Mouse (Mus musculus) forebrain, embryonic 15.5 days (tissue): ENCODE measurements around the gene Fhdc1. TPM values are rescaled to one million over a fixed set of nuclear protein-coding genes. Genes with fewer than 3 reads are reported as not detected.
A peak's percentile ranks its signal among the peaks of the same experiment; 100 is the strongest.

Experiments
- ATAC-seq: fragments of 200-750 bp; cut with Nextera tagmentation; replicated peaks from 2 replicates; pipeline ENCODE4 v1.8.0; 2017; ENCODE audit warnings: mild to moderate bottlenecking, moderate TSS enrichment, moderate library complexity
- H3K27ac ChIP-seq: fragments of 300-500 bp; sonication (generic); replicated peaks from 2 replicates; pipeline ENCODE4 v1.5.1; 2015; ENCODE audit warnings: mild to moderate bottlenecking, inconsistent platforms
- H3K27me3 ChIP-seq: fragments of 300-500 bp; sonication (generic); 2 replicates; pipeline ENCODE4 v1.6.1; 2015; ENCODE audit warnings: inconsistent platforms
- H3K36me3 ChIP-seq: fragments of 300-500 bp; sonication (generic); 2 replicates; pipeline ENCODE4 v1.6.1; 2015; ENCODE audit warnings: mild to moderate bottlenecking, inconsistent platforms
- H3K4me1 ChIP-seq: fragments of 300-500 bp; sonication (generic); 2 replicates; pipeline ENCODE4 v1.6.1; 2015; ENCODE audit warnings: inconsistent platforms
- H3K4me2 ChIP-seq: fragments of 300-500 bp; sonication (generic); replicated peaks from 2 replicates; pipeline ENCODE4 v1.6.1; 2015; ENCODE audit warnings: mild to moderate bottlenecking, inconsistent platforms
- H3K4me3 ChIP-seq: fragments of 300-500 bp; sonication (generic); 2 replicates; pipeline ENCODE4 v1.5.1; 2015; ENCODE audit warnings: mild to moderate bottlenecking, inconsistent platforms
- H3K9ac ChIP-seq: fragments of 300-500 bp; sonication (generic); replicated peaks from 2 replicates; pipeline ENCODE4 v1.6.1; 2015; ENCODE audit warnings: mild to moderate bottlenecking, inconsistent platforms
- H3K9me3 ChIP-seq: fragments of 300-500 bp; sonication (generic); 2 replicates; pipeline ENCODE4 v1.6.1; 2016; ENCODE audit warnings: inconsistent platforms
- WGBS: fragments of 180-500 bp; shearing (Covaris S2); methylation state at CpG from one replicate; pipeline ENCODE4 v1.1.7; 2015; ENCODE audit warnings: mixed read lengths; 5-methylcytosine and 5-hydroxymethylcytosine counted together
- polyA plus RNA-seq: library from polyadenylated mRNA; unstranded; fragments of >200 nt; fragmentation: Nextera tagmentation; extraction: Ambion mirVana; gene quantifications from 2 replicates; pipeline ENCODE4 v1.2.1, GENCODE M21; 2015

Gene Fhdc1
- polyA plus RNA-seq, 1 experiment from 2014 or later: 1.7 TPM

DNA sequence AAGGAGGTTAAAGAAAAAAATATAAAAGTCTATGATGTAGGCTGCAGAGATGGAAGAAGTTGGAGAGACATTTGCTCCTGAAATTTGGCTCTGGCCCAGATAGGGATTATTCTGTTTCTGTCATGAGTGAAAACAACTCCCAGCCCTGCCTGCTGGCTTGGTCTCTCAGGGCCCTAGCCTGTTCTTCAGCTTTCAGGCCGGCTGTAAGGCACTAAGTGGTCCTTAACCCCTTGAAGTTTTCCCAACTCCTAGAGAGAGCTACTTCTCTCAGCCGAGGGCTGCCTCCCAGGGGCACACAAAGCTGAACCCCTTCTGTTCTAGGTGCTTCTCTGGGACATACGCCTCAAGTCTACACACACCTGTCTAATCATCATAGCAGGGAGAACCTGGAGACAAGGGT, 7.7 kb downstream of the Fhdc1 start:
- no peak for ATAC-seq

DNA sequence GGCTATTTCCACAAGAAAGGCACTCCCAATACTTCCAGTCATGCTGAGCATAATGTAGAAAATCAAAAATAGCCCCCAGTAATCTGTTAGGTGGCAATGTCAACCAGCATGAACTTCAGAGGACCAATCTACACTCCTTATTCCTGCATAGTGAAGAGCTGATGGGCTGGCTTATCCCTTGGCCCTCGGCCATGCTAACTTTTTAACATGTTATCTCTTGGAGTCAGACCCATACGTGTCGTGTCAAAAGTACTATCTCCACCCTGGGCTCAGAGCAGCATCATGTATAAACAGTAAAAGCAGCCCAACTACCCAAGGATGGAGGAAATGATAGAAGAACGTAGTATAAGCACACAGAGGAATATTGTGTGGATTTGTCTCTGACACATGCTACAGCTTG, 9.1 kb downstream of the Fhdc1 start:
- Histone ChIP-seq H3K4me1 (no peaks in the 10 kb centered on the region), H3K9me3 (no peaks in the 10 kb centered on the region), H3K36me3 (no peaks in the 10 kb centered on the region), H3K9ac (no peak overlapping the region), H3K27ac (no peak overlapping the region), H3K4me3 (no peak overlapping the region), H3K4me2 (no peak overlapping the region), H3K27me3 (no peaks in the 10 kb centered on the region)
- no peak for ATAC-seq
- WGBS: 90% methylated on average over 4 of the region's 4 CpGs

More for the DNA sequence above, 7.7 kb downstream of the Fhdc1 start:
- Histone ChIP-seq H3K4me1 (no peaks in the 10 kb centered on the region), H3K9ac (no peak overlapping the region), H3K27me3 (0 out of 2 replicates have a peak, but pooled peaks cover 8% of the 10 kb centered on the region), H3K4me2 (no peak overlapping the region), H3K36me3 (no peaks in the 10 kb centered on the region), H3K27ac (no peak overlapping the region), H3K4me3 (no peak overlapping the region), H3K9me3 (no peaks in the 10 kb centered on the region)
- 44% methylated on average over 3 of the region's 3 CpGs for WGBS

DNA sequence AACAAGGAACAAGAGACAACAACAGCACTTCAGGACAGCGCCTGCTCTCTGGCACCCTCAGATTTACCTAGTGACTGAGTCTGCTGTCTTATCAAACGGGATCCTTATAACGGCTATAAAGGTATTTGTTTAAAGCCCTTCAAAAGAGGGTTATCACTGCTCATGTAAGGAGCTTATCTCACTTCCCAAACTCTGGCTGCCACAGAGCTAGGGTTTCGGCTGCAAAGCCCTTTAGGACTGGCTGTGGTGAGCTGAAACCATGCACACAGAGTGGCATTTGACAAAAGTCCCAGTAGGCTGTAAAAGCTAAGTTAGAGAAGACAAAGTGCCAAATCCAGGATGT, 12.1 kb downstream of the Fhdc1 start:
- H3K9ac ChIP-seq: no peak overlapping the region
- 37% methylated on average over 4 of the region's 4 CpGs for WGBS
- no peak for ATAC-seq
- no peaks in the 10 kb centered on the region for H3K36me3 ChIP-seq
- no peaks in the 10 kb centered on the region for H3K4me1 ChIP-seq
- no peak overlapping the region for H3K4me3 ChIP-seq
- H3K27ac ChIP-seq: no peak overlapping the region
- H3K27me3 ChIP-seq: no peaks in the 10 kb centered on the region
- H3K4me2 ChIP-seq: no peak overlapping the region
- no peaks in the 10 kb centered on the region for H3K9me3 ChIP-seq

DNA sequence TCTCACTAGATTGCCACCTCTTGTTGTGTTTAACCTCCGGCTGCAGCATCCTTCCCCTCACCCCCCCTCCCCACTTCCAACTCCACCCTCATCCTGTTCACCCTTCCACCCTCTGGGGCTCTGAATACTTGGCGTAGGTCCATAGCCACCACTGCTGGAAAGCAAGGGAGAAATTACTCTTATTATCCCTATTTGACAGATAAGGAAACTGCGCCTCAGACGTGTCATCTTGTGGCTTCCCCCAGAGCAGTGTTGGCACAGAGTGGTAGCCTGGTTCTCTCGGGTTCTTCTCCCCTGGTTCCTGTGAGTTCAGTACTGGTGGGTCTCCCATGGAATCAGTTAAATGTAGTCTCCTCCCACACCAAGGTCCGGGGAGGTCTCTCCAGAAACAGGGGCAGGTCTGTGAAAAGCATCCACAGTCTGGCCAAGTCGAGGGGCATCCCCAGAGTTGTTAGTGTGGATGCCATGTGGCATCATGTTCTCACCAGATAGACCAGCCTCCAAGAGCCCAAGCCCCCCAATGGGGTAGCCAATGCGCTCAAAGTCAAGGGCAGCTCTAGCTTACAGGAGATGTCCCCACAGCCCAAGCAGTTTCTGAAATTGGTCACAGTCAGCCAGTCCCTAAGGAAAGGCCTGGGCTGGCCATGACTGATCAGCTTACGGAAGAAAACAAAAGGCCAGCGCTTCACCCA, 12.7 kb downstream of the Fhdc1 start:
- Histone ChIP-seq H3K4me1 (no peaks in the 10 kb centered on the region), H3K9me3 (no peaks in the 10 kb centered on the region), H3K9ac (no peak overlapping the region), H3K27me3 (no peaks in the 10 kb centered on the region), H3K4me2 (no peak overlapping the region), H3K4me3 (no peak overlapping the region), H3K27ac (no peak overlapping the region), H3K36me3 (no peaks in the 10 kb centered on the region)
- 53% methylated on average over 10 of the region's 10 CpGs for WGBS
- ATAC-seq: no peak

DNA sequence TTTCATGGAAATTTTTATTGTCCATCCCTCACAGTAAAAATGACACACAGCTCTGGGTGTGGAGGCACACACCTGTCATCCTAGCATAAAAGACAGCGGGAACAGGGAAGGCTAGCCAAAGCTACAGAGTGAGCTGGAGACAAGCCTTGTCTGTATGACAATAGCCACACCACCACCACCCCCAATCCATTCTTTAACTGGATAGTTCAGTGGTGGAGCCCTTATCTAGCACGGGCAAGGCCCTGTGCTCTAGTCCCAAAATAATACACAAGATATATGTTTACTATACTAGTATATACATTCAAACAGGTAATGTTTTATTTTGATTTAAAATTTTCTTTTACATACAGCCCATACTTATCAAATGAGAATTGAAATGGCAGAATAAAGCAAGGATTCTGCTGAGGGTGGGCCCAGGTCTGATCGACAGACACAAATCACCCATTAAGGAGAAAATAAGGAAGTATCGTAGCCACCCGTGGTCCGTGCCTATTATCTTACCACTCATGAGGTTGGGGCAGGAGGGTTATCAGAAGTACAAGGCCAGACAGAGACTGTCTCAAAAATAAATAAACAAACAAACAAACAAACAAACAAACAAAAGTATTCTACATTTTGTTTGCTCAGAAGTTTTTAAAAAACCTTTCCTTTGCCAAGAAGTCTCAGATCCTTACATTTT, 14.3 kb downstream of the Fhdc1 start:
- no peak for ATAC-seq
- H3K27ac ChIP-seq: no peak overlapping the region
- H3K27me3 ChIP-seq: no peaks in the 10 kb centered on the region
- H3K9me3 ChIP-seq: no peaks in the 10 kb centered on the region
- H3K4me2 ChIP-seq: no peak overlapping the region
- H3K4me1 ChIP-seq: no peaks in the 10 kb centered on the region
- no peak overlapping the region for H3K4me3 ChIP-seq
- no peaks in the 10 kb centered on the region for H3K36me3 ChIP-seq
- 78% methylated on average over 6 of the region's 6 CpGs for WGBS
- H3K9ac ChIP-seq: no peak overlapping the region

DNA sequence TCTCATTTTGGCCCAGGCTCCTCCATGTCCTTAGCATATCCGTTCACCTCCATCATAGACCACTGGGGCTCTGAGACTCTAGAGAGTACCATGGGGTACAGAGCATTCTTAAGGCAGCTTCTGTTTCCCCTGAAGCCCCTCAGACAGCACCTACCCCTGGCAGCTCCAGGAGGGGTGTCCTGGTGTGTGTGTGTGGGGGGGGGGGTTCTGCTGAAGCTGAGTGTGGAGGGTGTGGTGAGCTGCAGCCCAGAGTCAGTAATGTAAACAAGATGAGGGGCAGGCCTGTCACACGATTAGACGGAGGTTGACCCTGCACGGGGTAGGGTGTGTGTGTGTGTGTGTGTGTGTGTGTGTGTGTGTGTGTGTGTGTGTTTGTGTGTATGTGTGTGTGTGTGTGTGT, 18.5 kb downstream of the Fhdc1 start:
- Histone ChIP-seq H3K9me3 (no peaks in the 10 kb centered on the region), H3K4me3 (no peak overlapping the region), H3K27ac (no peak overlapping the region), H3K4me1 (peaks cover 5% of the 10 kb centered on the region; the same call in 1 of the 2 replicates), H3K9ac (no peak overlapping the region), H3K36me3 (no peaks in the 10 kb centered on the region), H3K4me2 (no peak overlapping the region), H3K27me3 (no peaks in the 10 kb centered on the region)
- 35% methylated on average over 4 of the region's 4 CpGs for WGBS
- 0 out of 2 replicates have a peak, but pooled peaks have one; percentile 4 for ATAC-seq

DNA sequence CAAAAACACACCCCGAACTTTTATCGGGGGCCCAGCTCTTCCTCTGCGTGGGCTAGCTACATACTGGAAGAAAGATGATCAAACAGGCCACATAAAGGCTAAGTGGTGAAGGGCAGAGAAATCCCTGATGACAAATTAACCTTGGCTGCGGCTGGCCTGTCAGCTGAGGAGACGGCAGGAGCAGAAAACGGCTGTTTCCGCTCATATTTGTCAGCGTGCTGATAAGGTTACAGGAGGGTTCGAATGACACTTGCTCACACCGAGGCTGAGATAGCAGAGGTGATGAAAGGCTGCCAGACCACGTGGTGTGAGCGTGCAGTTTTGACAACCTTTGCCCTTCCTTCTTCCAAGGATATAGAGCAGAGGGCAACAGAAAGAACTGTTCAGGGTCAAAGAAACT, 19.3 kb downstream of the Fhdc1 start:
- WGBS: 49% methylated on average over 12 of the region's 12 CpGs
- ATAC-seq: no peak

DNA sequence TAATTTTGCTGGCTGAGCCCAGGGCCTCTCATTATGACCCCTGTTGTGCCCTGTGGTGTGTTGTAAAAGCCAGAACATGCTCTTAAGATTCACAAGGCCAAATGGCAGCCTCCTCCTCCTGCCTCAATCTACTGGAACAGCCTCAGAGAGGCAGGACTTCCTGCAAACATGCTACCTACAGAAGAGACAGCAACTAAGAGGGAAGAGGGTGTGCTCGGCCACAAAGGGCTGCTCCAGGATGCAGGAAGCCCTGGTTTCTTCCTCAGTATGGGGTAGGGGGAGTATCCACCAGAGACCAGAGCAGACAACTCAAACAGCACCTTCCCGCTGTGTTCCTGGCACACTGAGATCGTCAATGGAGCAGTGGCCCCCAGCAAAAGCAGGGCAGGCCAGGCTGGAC, 19.7 kb downstream of the Fhdc1 start:
- no peak overlapping the region for H3K4me3 ChIP-seq
- H3K36me3 ChIP-seq: no peaks in the 10 kb centered on the region
- H3K9ac ChIP-seq: no peak overlapping the region
- no peak overlapping the region for H3K4me2 ChIP-seq
- 41% methylated on average over 3 of the region's 3 CpGs for WGBS
- H3K27ac ChIP-seq: no peak overlapping the region
- no peaks in the 10 kb centered on the region for H3K9me3 ChIP-seq
- no peaks in the 10 kb centered on the region for H3K27me3 ChIP-seq
- ATAC-seq: no peak
- H3K4me1 ChIP-seq: peaks cover 5% of the 10 kb centered on the region; the same call in 1 of the 2 replicates

More for the DNA sequence above, 19.3 kb downstream of the Fhdc1 start:
- Histone ChIP-seq H3K36me3 (no peaks in the 10 kb centered on the region), H3K9me3 (no peaks in the 10 kb centered on the region), H3K4me2 (no peak overlapping the region), H3K27me3 (no peaks in the 10 kb centered on the region), H3K4me1 (peaks cover 5% of the 10 kb centered on the region; the same call in 1 of the 2 replicates), H3K9ac (no peak overlapping the region), H3K27ac (no peak overlapping the region), H3K4me3 (no peak overlapping the region)

DNA sequence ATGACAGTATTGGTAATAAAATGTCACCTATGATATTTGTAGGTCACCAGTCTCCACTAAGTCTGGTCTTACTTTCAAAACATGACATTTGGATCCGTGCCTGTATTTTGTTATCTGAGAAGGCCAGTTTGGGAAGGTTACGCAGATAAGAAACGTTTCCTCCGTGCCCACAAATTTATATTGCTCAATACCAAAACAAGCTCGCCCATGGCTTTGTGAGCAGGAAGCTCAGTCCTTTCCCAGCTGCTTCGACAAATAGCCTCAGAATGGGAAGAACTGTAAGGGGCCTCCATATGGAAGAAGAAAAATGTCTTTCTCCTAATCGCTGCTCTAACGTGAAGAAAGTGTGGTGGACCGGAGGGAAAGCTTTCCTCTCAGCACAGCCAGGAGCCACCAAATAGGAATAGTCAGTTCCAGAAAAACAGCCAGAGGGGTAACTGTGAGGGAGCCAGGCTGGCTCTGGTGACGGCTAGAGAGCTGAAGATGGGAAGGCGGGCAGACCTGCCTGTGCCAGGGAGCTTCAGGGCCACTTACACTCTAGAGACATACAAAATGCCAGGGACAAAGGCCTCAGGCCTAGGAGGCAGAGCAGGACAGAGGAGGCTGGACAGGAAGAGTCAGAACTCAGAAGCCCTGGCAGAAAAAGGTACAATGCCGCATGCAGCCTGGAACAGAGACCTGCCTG, 24.4 kb downstream of the Fhdc1 start:
- 85% methylated on average over 12 of the region's 12 CpGs for WGBS
- ATAC-seq: no peak
- no peaks in the 10 kb centered on the region for H3K27me3 ChIP-seq
- H3K9ac ChIP-seq: no peak overlapping the region
- H3K4me1 ChIP-seq: peaks cover 5% of the 10 kb centered on the region; the same call in 1 of the 2 replicates
- H3K4me2 ChIP-seq: no peak overlapping the region
- no peak overlapping the region for H3K27ac ChIP-seq
- no peak overlapping the region for H3K4me3 ChIP-seq
- H3K9me3 ChIP-seq: no peaks in the 10 kb centered on the region
- no peaks in the 10 kb centered on the region for H3K36me3 ChIP-seq

DNA sequence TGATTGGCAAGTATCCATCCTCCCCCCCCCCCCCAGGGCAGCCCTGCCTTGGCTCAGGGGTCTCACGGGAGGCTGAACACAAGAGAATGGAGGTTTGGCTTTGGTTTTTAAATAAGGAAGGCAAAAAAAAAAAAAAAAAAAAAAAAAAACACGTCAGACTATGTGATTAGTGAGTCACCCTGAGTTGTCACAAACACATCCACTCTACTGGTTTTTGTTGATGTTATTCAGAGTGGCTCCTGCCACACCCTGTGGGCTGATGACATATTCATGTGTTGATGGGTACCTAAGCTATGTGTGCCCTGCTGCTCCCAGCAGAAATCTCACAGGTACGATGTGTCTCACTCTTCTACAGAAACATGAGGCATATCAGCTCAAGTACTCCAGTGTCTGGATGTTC, 29.6 kb downstream of the Fhdc1 start:
- H3K36me3 ChIP-seq: no peaks in the 10 kb centered on the region
- no peak overlapping the region for H3K4me2 ChIP-seq
- no peaks in the 10 kb centered on the region for H3K9me3 ChIP-seq
- H3K4me3 ChIP-seq: no peak overlapping the region
- H3K27me3 ChIP-seq: no peaks in the 10 kb centered on the region
- ATAC-seq: no peak
- H3K9ac ChIP-seq: no peak overlapping the region
- WGBS: 43% methylated on average over 3 of the region's 3 CpGs
- no peak overlapping the region for H3K27ac ChIP-seq
- H3K4me1 ChIP-seq: no peaks in the 10 kb centered on the region

DNA sequence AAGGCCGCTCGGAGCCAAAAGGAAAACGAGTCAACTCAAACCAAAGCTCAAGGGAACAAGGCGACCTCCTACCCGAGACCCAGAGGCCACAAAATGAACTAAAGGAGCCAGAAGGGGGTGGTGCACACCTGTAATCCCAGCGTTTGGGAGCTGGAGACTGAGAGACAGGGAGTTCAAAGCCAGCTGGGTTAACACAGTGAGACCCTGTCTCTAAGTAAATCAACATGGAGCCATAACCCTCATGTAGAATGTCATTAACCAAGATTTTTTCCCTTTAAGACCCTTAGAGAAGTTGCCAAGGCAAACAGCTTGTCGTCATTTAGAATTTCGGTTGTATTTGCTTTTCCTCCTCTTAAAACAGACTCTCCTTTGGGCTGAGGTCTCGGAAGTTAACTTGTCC, 31.2 kb downstream of the Fhdc1 start:
- Histone ChIP-seq H3K4me1 (no peaks in the 10 kb centered on the region), H3K36me3 (no peaks in the 10 kb centered on the region), H3K9ac (no peak overlapping the region), H3K27ac (no peak overlapping the region), H3K4me3 (no peak overlapping the region), H3K27me3 (no peaks in the 10 kb centered on the region), H3K9me3 (no peaks in the 10 kb centered on the region), H3K4me2 (no peak overlapping the region)
- no peak for ATAC-seq
- 86% methylated on average over 9 of the region's 9 CpGs for WGBS

DNA sequence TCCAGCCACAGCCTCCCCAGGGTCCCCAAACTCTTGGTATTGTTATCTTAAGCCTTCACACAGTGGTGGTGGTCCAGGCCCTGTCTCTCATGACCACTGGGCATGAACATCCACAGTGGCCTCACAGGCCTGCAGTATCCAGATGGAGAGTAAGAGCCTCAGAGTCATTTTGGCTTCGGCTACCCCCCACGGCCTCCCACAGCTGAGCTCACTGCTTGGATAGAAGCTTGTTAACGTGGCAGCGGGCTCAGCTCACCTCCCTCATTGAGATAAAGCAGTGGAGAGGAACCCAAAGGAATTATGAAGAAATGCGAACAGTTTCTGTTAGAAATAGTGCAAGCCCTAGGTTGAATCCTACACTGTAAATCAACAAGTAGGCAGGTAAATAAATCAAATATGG, 32.4 kb downstream of the Fhdc1 start:
- H3K9me3 ChIP-seq: no peaks in the 10 kb centered on the region
- no peak overlapping the region for H3K4me3 ChIP-seq
- no peaks in the 10 kb centered on the region for H3K36me3 ChIP-seq
- no peak overlapping the region for H3K4me2 ChIP-seq
- no peak for ATAC-seq
- H3K27me3 ChIP-seq: no peaks in the 10 kb centered on the region
- no peaks in the 10 kb centered on the region for H3K4me1 ChIP-seq
- 64% methylated on average over 5 of the region's 5 CpGs for WGBS
- H3K9ac ChIP-seq: no peak overlapping the region
- H3K27ac ChIP-seq: no peak overlapping the region
